Mouse (Mus musculus) bone marrow macrophage, adult 2 months (primary cell): Measurements from ENCODE around the gene Adamts3. TPM values are rescaled to one million over a fixed set of nuclear protein-coding genes. Genes with fewer than 3 reads are reported as not detected.

ENCODE experiments used
- H3K27ac ChIP-seq: 2 replicates; pipeline ENCODE4 v1.5.1; 2012; ENCODE audit warnings: low read depth, low read length; ENCODE audit not compliant: insufficient read depth
- H3K4me1 ChIP-seq: 2 replicates; pipeline ENCODE4 v1.6.1; 2012; ENCODE audit warnings: low read length; ENCODE audit not compliant: control insufficient read depth, insufficient read depth
- H3K4me3 ChIP-seq: 2 replicates; pipeline ENCODE4 v1.5.1; 2012; ENCODE audit warnings: mild to moderate bottlenecking, low read length, moderate library complexity; ENCODE audit not compliant: insufficient read depth
- CTCF ChIP-seq: IDR thresholded peaks from 2 replicates; pipeline ENCODE4 v1.5.1; 2012; ENCODE audit warnings: low read depth, mild to moderate bottlenecking, low read length, moderate library complexity
- POLR2A ChIP-seq: IDR thresholded peaks from 2 replicates; pipeline ENCODE4 v1.6.1; 2012; ENCODE audit warnings: mild to moderate bottlenecking, low read depth, low read length, borderline replicate concordance
- polyA plus RNA-seq: library from polyadenylated mRNA; stranded (reverse); fragments of >200 nt; gene quantifications from 2 replicates; pipeline ENCODE4 v1.2.4, GENCODE M21; 2012; ENCODE audit not compliant: missing spikeins, insufficient read depth, insufficient read length

Gene Adamts3
- polyA plus RNA-seq, 1 experiment, result not detected

- no peak overlapping the region for H3K27ac ChIP-seq
- no peak for TF ChIP-seq CTCF
- no peak for TF ChIP-seq POLR2A
Observed at GRCm38 (mm10) chr5:89674066-89674848, 208.9 kb downstream of the Adamts3 start.

GRCm38 (mm10) chr5:89672950-89673349 lies 210.2 kb downstream of the Adamts3 start:
- Histone ChIP-seq H3K4me3 (no peak overlapping the region), H3K27ac (no peak overlapping the region), H3K4me1 (no peaks in the 10 kb centered on the region)
- TF ChIP-seq CTCF (no peak), POLR2A (no peak)

More at GRCm38 (mm10) chr5:89674066-89674848, 208.9 kb downstream of the Adamts3 start:
- Histone ChIP-seq H3K4me3 (no peak overlapping the region), H3K4me1 (no peaks in the 10 kb centered on the region)

- Histone ChIP-seq H3K4me1 (no peaks in the 10 kb centered on the region), H3K27ac (no peak overlapping the region), H3K4me3 (no peak overlapping the region)
- no peak for TF ChIP-seq CTCF
- no peak for TF ChIP-seq POLR2A
Observed at GRCm38 (mm10) chr5:89654327-89654726, 228.8 kb downstream of the Adamts3 start.

GRCm38 (mm10) chr5:89653862-89654261 lies 229.3 kb downstream of the Adamts3 start:
- Histone ChIP-seq H3K4me1 (no peaks in the 10 kb centered on the region), H3K27ac (no peak overlapping the region), H3K4me3 (no peak overlapping the region)
- no peak for TF ChIP-seq CTCF
- no peak for TF ChIP-seq POLR2A

GRCm38 (mm10) chr5:89646940-89647339 lies 236.2 kb downstream of the Adamts3 start:
- no peaks in the 10 kb centered on the region for H3K4me1 ChIP-seq
- no peak for TF ChIP-seq CTCF
- no peak for TF ChIP-seq POLR2A
- H3K4me3 ChIP-seq, result no peak overlapping the region
- H3K27ac ChIP-seq, result no peak overlapping the region

- TF ChIP-seq POLR2A (no peak), CTCF (no peak)
- Histone ChIP-seq H3K4me3 (no peak overlapping the region), H3K27ac (no peak overlapping the region), H3K4me1 (no peaks in the 10 kb centered on the region)
Observed at GRCm38 (mm10) chr5:89635434-89635833, 247.7 kb downstream of the Adamts3 start.

GRCm38 (mm10) chr5:89631599-89631998 lies 251.5 kb downstream of the Adamts3 start:
- TF ChIP-seq CTCF (no peak), POLR2A (no peak)
- Histone ChIP-seq H3K4me3 (no peak overlapping the region), H3K27ac (no peak overlapping the region), H3K4me1 (no peaks in the 10 kb centered on the region)
